Mouse (Mus musculus): ENCODE data around the gene Trim28. TPM values are rescaled to one million over a fixed set of nuclear protein-coding genes. Genes with fewer than 3 reads are reported as not detected.
A peak's percentile ranks its signal among the peaks of the same experiment; 100 is the strongest.

Trim28 gene
- total and polyA plus RNA-seq, 2 experiments from 2014 or later: 69.9 to 309 TPM

DNA sequence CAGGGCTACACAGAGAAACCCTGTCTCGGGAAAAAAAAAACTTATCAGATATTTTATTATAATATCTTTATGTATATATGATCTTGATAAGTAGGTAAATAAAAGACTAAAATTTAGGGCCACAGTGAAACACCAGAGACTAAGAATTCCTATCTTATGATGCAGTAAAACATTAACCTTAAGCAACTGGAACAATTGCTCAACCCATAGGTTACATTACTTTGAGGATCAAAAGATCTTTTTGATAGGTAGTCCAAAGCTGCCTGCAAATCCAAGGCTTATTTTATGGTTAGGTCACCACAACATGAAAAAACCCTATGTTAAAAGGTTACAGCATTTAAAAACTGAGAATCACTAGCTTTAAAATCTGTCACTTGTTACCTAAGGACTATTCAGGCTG is 2.7 kb downstream of the Trim28 start:
- WGBS: 48% methylated on average over 1 of the region's 1 CpGs
- Histone ChIP-seq H3K27ac (ENCODE audit: low read depth) (no peak overlapping the region), H3K4me3 (ENCODE audit: low read depth, low read length) (no peak overlapping the region), H3K4me1 (ENCODE audit: control insufficient read depth, insufficient read depth) (no peaks in the 10 kb centered on the region), H3K9me3 (replicated peaks; ENCODE audit: control insufficient read depth, low read length) (no peaks in the 10 kb centered on the region), H3K9ac (replicated peaks; ENCODE audit: low read depth, low read length) (no peak overlapping the region), H3K4me2 (ENCODE audit: low read depth, low read length) (no peak overlapping the region), H3K36me3 (replicated peaks; ENCODE audit: control insufficient read depth, insufficient read depth, low read length) (peaks cover 22% of the 10 kb centered on the region), H3K27me3 (ENCODE audit: control insufficient read depth, insufficient read depth, low read length) (no peaks in the 10 kb centered on the region)
- no peak for DNase-seq (ENCODE audit: low spot score)
- no peak for ATAC-seq (ENCODE audit: insufficient read depth, low read depth)
- TF ChIP-seq CTCF (IDR thresholded peaks at IDR 0.05; ENCODE audit: low read depth) (no peak), EP300 (IDR thresholded peaks at IDR 0.05; ENCODE audit: low read depth) (no peak)

DNA sequence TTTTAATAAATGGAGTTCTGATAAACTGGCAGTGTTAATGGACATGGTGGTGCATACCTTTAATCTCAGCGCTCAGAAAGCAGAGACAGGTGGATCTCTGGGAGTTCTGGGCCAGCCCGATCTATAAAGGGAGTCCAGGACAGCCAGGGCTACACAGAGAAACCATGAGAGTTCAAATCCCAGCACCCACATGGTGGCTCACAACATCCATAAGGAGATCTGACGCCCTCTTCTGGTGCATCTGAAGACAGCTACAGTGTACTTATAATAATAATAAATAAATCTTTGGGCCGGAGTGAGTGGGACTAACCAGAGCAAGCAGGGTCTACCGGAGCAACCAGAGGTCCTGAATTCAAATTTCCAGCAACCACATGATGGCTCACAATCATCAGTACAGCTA is 4.5 kb downstream of the Trim28 start:
- H3K27ac ChIP-seq (ENCODE audit: low read depth): no peak overlapping the region
- H3K4me1 ChIP-seq (ENCODE audit: control insufficient read depth, insufficient read depth): no peaks in the 10 kb centered on the region
- H3K4me2 ChIP-seq (ENCODE audit: low read depth, low read length): no peak overlapping the region
- H3K27me3 ChIP-seq (ENCODE audit: control insufficient read depth, insufficient read depth, low read length): no peaks in the 10 kb centered on the region
- no peak for ATAC-seq (ENCODE audit: insufficient read depth, low read depth)
- no peak overlapping the region for H3K4me3 ChIP-seq (ENCODE audit: low read depth, low read length)
- no peaks in the 10 kb centered on the region for H3K9me3 ChIP-seq (replicated peaks; ENCODE audit: control insufficient read depth, low read length)
- H3K9ac ChIP-seq (replicated peaks; ENCODE audit: low read depth, low read length): no peak overlapping the region
- TF ChIP-seq CTCF (IDR thresholded peaks at IDR 0.05; ENCODE audit: low read depth) (no peak), EP300 (IDR thresholded peaks at IDR 0.05; ENCODE audit: low read depth) (no peak)
- WGBS: 79% methylated on average over 5 of the region's 5 CpGs
- peaks cover 38% of the 10 kb centered on the region for H3K36me3 ChIP-seq (replicated peaks; ENCODE audit: control insufficient read depth, insufficient read depth, low read length)
- DNase-seq (ENCODE audit: low spot score): no peak

DNA sequence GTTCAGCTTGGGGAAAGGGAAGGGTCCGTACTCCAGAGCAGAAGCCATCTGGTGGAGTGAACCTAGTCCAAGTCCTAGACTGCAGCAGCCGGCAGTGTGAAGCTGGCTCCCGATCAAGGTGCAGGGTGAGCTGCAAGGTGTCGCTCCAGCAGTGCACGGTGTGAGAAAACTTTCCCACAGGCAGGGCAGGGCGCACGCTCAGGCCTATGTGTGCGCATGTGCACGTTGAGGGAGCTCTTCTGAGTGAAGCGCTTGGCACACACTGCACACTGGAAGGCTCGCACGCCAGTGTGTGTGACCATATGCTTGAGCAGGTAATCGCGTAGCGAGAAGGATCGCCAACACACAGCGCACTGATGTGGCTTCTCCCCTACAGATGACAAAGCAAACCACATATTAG is 7.1 kb downstream of the Trim28 start:
- WGBS: 89% methylated on average over 17 of the region's 17 CpGs
- Histone ChIP-seq H3K4me3 (ENCODE audit: low read depth, low read length) (no peak overlapping the region), H3K36me3 (replicated peaks; ENCODE audit: control insufficient read depth, insufficient read depth, low read length) (peaks cover 38% of the 10 kb centered on the region), H3K9ac (replicated peaks; ENCODE audit: low read depth, low read length) (no peak overlapping the region), H3K9me3 (replicated peaks; ENCODE audit: control insufficient read depth, low read length) (no peaks in the 10 kb centered on the region), H3K4me1 (ENCODE audit: control insufficient read depth, insufficient read depth) (peaks cover 6% of the 10 kb centered on the region), H3K27ac (ENCODE audit: low read depth) (no peak overlapping the region), H3K27me3 (ENCODE audit: control insufficient read depth, insufficient read depth, low read length) (no peaks in the 10 kb centered on the region), H3K4me2 (ENCODE audit: low read depth, low read length) (no peak overlapping the region)
- ATAC-seq (ENCODE audit: insufficient read depth, low read depth) (no peak), DNase-seq (ENCODE audit: low spot score) (no peak)
- TF ChIP-seq CTCF (IDR thresholded peaks at IDR 0.05; ENCODE audit: low read depth) (no peak), EP300 (IDR thresholded peaks at IDR 0.05; ENCODE audit: low read depth) (no peak)

DNA sequence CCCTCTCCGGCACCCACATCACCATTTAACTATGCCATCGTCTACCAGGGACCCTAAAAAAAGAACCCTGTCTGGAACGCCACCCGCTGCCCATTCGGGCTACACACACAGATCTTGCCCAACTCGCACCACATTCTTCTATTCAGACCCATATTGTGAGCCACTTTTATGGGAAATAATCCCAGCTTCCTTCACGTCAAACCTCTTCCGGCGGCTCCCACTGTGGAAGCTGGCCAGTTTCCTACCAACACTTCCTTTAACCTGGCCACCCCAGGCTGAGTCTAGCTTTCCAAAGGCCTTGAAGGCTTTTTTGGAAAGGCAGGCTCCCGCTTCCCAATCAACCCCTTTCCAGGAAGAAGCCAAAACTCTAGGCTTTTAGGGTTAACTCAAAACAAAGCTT is 7.6 kb downstream of the Trim28 start:
- peak overlapping the region; percentile 47 for H3K27ac ChIP-seq (ENCODE audit: low read depth)
- H3K4me2 ChIP-seq (ENCODE audit: low read depth, low read length): no peak overlapping the region
- TF ChIP-seq CTCF (IDR thresholded peaks at IDR 0.05; ENCODE audit: low read depth): no peak
- no peak for TF ChIP-seq EP300 (IDR thresholded peaks at IDR 0.05; ENCODE audit: low read depth)
- peaks cover 38% of the 10 kb centered on the region for H3K36me3 ChIP-seq (replicated peaks; ENCODE audit: control insufficient read depth, insufficient read depth, low read length)
- WGBS: 70% methylated on average over 10 of the region's 10 CpGs
- no peaks in the 10 kb centered on the region for H3K27me3 ChIP-seq (ENCODE audit: control insufficient read depth, insufficient read depth, low read length)
- H3K9me3 ChIP-seq (replicated peaks; ENCODE audit: control insufficient read depth, low read length): no peaks in the 10 kb centered on the region
- DNase-seq (ENCODE audit: low spot score) (no peak), ATAC-seq (ENCODE audit: insufficient read depth, low read depth) (no peak)
- H3K4me3 ChIP-seq (ENCODE audit: low read depth, low read length): no peak overlapping the region
- H3K4me1 ChIP-seq (ENCODE audit: control insufficient read depth, insufficient read depth): peaks cover 6% of the 10 kb centered on the region
- H3K9ac ChIP-seq (replicated peaks; ENCODE audit: low read depth, low read length): no peak overlapping the region

- Histone ChIP-seq H3K9ac (replicated peaks; ENCODE audit: low read depth, low read length) (no peak overlapping the region), H3K36me3 (replicated peaks; ENCODE audit: control insufficient read depth, insufficient read depth, low read length) (peaks cover 38% of the 10 kb centered on the region), H3K27me3 (ENCODE audit: control insufficient read depth, insufficient read depth, low read length) (no peaks in the 10 kb centered on the region), H3K9me3 (replicated peaks; ENCODE audit: control insufficient read depth, low read length) (no peaks in the 10 kb centered on the region), H3K27ac (ENCODE audit: low read depth) (0 out of 2 replicates have a peak overlapping the region, but pooled peaks have one; percentile 47), H3K4me3 (ENCODE audit: low read depth, low read length) (no peak overlapping the region), H3K4me1 (ENCODE audit: control insufficient read depth, insufficient read depth) (peaks cover 6% of the 10 kb centered on the region), H3K4me2 (ENCODE audit: low read depth, low read length) (no peak overlapping the region)
- WGBS: 56% methylated on average over 57 of the region's 57 CpGs
- no peak for TF ChIP-seq CTCF (IDR thresholded peaks at IDR 0.05; ENCODE audit: low read depth)
- no peak for ATAC-seq (ENCODE audit: insufficient read depth, low read depth)
- DNase-seq (ENCODE audit: low spot score): no peak
Measured at GRCm38 (mm10) chr7:13007341-13008092, 8.6 kb downstream of the Trim28 start.
